Mouse (Mus musculus): Measurements from ENCODE around the gene Hoxd11.

The Hoxd11 gene

GRCm38 (mm10) chr2:74678891-74679595 is at the start of gene Hoxd11:
Hoxd11 (plus strand) TSS chr2:74679557.
- DNase-seq (ENCODE audit: low spot score in 2 of 2), result no peak

GRCm38 (mm10) chr2:74635412-74635811 is 43.9 kb upstream of the Hoxd11 start:
- DNase-seq (ENCODE audit: low spot score in 2 of 2), result no peak

- no peak for DNase-seq (ENCODE audit: low spot score in 2 of 2)
Measured at GRCm38 (mm10) chr2:74642431-74642830, 36.9 kb upstream of the Hoxd11 start.

- DNase-seq (ENCODE audit: low spot score in 2 of 2), result no peak
Measured at GRCm38 (mm10) chr2:74645631-74646030, 33.7 kb upstream of the Hoxd11 start.

- DNase-seq (ENCODE audit: low spot score in 2 of 2), result no peak
Measured at GRCm38 (mm10) chr2:74647082-74647864, 32.1 kb upstream of the Hoxd11 start.

GRCm38 (mm10) chr2:74652996-74653340 is 26.4 kb upstream of the Hoxd11 start:
- DNase-seq (ENCODE audit: low spot score in 2 of 2), result no peak

- DNase-seq (ENCODE audit: low spot score in 2 of 2), result no peak
Measured at GRCm38 (mm10) chr2:74653781-74654535, 25.4 kb upstream of the Hoxd11 start.

GRCm38 (mm10) chr2:74654743-74655419 is 24.5 kb upstream of the Hoxd11 start:
- no peak for DNase-seq (ENCODE audit: low spot score in 2 of 2)

GRCm38 (mm10) chr2:74655420-74655781 is 24.0 kb upstream of the Hoxd11 start:
- DNase-seq (ENCODE audit: low spot score in 2 of 2), result no peak

- DNase-seq (ENCODE audit: low spot score in 2 of 2), result no peak
Measured at GRCm38 (mm10) chr2:74655821-74656631, 23.3 kb upstream of the Hoxd11 start.

- no peak for DNase-seq (ENCODE audit: low spot score in 2 of 2)
Measured at GRCm38 (mm10) chr2:74656632-74657021, 22.7 kb upstream of the Hoxd11 start.

- DNase-seq (ENCODE audit: low spot score in 2 of 2), result no peak
Measured at GRCm38 (mm10) chr2:74657251-74658023, 21.9 kb upstream of the Hoxd11 start.

GRCm38 (mm10) chr2:74658024-74658666 is 21.2 kb upstream of the Hoxd11 start:
- DNase-seq (ENCODE audit: low spot score in 2 of 2), result no peak

- no peak for DNase-seq (ENCODE audit: low spot score in 2 of 2)
Measured at GRCm38 (mm10) chr2:74658667-74659371, 20.5 kb upstream of the Hoxd11 start.

GRCm38 (mm10) chr2:74659507-74660005 is 19.8 kb upstream of the Hoxd11 start, which contains the start of gene Evx2:
Evx2 (minus strand) TSS chr2:74659557.
- no peak for DNase-seq (ENCODE audit: low spot score in 2 of 2)

- no peak for DNase-seq (ENCODE audit: low spot score in 2 of 2)
Measured at GRCm38 (mm10) chr2:74660421-74661375, 18.7 kb upstream of the Hoxd11 start.

GRCm38 (mm10) chr2:74661685-74662084 is 17.7 kb upstream of the Hoxd11 start:
- no peak for DNase-seq (ENCODE audit: low spot score in 2 of 2)

Data from frontal cortex, postnatal 14 days (tissue).